Mouse (Mus musculus): Measurements from ENCODE around the gene Ado. TPM values are rescaled to one million over a fixed set of nuclear protein-coding genes. Genes with fewer than 3 reads are reported as not detected.

Ado gene
- polyA plus RNA-seq, 1 experiment from 2014 or later = 85.1 TPM

- Histone ChIP-seq H3K4me1 (no peaks in the 10 kb centered on the region), H3K4me3 (no peak overlapping the region), H3K36me3 (replicated peaks) (no peaks in the 10 kb centered on the region), H3K27me3 (replicated peaks; ENCODE audit: low read depth, poor library complexity, severe bottlenecking) (peaks cover 10% of the 10 kb centered on the region), H3K9me3 (no peaks in the 10 kb centered on the region), H3K27ac (replicated peaks) (no peak overlapping the region)
- WGBS = 70% methylated on average over 9 of the region's 9 CpGs
- no peak for DNase-seq (ENCODE audit: low spot score)
Measured at GRCm38 (mm10) chr10:67526435-67526834, 22.3 kb downstream of the Ado start.

- Histone ChIP-seq H3K27me3 (replicated peaks; ENCODE audit: low read depth, poor library complexity, severe bottlenecking) (no peaks in the 10 kb centered on the region), H3K4me1 (no peaks in the 10 kb centered on the region), H3K27ac (replicated peaks) (no peak overlapping the region), H3K36me3 (replicated peaks) (no peaks in the 10 kb centered on the region), H3K4me3 (no peak overlapping the region), H3K9me3 (no peaks in the 10 kb centered on the region)
- WGBS = 87% methylated on average over 7 of the region's 7 CpGs
- no peak for DNase-seq (ENCODE audit: low spot score)
Measured at GRCm38 (mm10) chr10:67524694-67525093, 24.1 kb downstream of the Ado start.

- 88% methylated on average over 3 of the region's 3 CpGs for WGBS
- no peaks in the 10 kb centered on the region for H3K9me3 ChIP-seq
- no peak overlapping the region for H3K27ac ChIP-seq (replicated peaks)
- no peaks in the 10 kb centered on the region for H3K27me3 ChIP-seq (replicated peaks; ENCODE audit: low read depth, poor library complexity, severe bottlenecking)
- H3K4me3 ChIP-seq = no peak overlapping the region
- no peaks in the 10 kb centered on the region for H3K4me1 ChIP-seq
- no peak for DNase-seq (ENCODE audit: low spot score)
- no peaks in the 10 kb centered on the region for H3K36me3 ChIP-seq (replicated peaks)
Measured at GRCm38 (mm10) chr10:67524130-67524529, 24.6 kb downstream of the Ado start.

- no peaks in the 10 kb centered on the region for H3K27me3 ChIP-seq (replicated peaks; ENCODE audit: low read depth, poor library complexity, severe bottlenecking)
- no peaks in the 10 kb centered on the region for H3K9me3 ChIP-seq
- H3K27ac ChIP-seq (replicated peaks) = no peak overlapping the region
- no peak overlapping the region for H3K4me3 ChIP-seq
- no peaks in the 10 kb centered on the region for H3K36me3 ChIP-seq (replicated peaks)
- WGBS = 89% methylated on average over 3 of the region's 3 CpGs
- DNase-seq (ENCODE audit: low spot score) = no peak
- H3K4me1 ChIP-seq = no peaks in the 10 kb centered on the region
Measured at GRCm38 (mm10) chr10:67518733-67519132, 30.0 kb downstream of the Ado start.

GRCm38 (mm10) chr10:67512871-67513270, 35.9 kb downstream of the Ado start:
- H3K9me3 ChIP-seq = no peaks in the 10 kb centered on the region
- no peaks in the 10 kb centered on the region for H3K27me3 ChIP-seq (replicated peaks; ENCODE audit: low read depth, poor library complexity, severe bottlenecking)
- 0 out of 2 replicates have a peak, but pooled peaks cover 5% of the 10 kb centered on the region for H3K4me1 ChIP-seq
- 61% methylated on average over 7 of the region's 7 CpGs for WGBS
- H3K36me3 ChIP-seq (replicated peaks) = no peaks in the 10 kb centered on the region
- no peak for DNase-seq (ENCODE audit: low spot score)
- H3K27ac ChIP-seq (replicated peaks) = no peak overlapping the region
- no peak overlapping the region for H3K4me3 ChIP-seq

- 0 out of 2 replicates have a peak, but pooled peaks cover 5% of the 10 kb centered on the region for H3K4me1 ChIP-seq
- DNase-seq (ENCODE audit: low spot score) = no peak
- 51% methylated on average over 8 of the region's 8 CpGs for WGBS
- H3K4me3 ChIP-seq = no peak overlapping the region
- no peaks in the 10 kb centered on the region for H3K9me3 ChIP-seq
- no peaks in the 10 kb centered on the region for H3K36me3 ChIP-seq (replicated peaks)
- no peaks in the 10 kb centered on the region for H3K27me3 ChIP-seq (replicated peaks; ENCODE audit: low read depth, poor library complexity, severe bottlenecking)
- H3K27ac ChIP-seq (replicated peaks) = no peak overlapping the region
Measured at GRCm38 (mm10) chr10:67512211-67512610, 36.5 kb downstream of the Ado start.

- Histone ChIP-seq H3K4me3 (no peak overlapping the region), H3K9me3 (no peaks in the 10 kb centered on the region), H3K4me1 (peaks cover 5% of the 10 kb centered on the region), H3K27ac (replicated peaks) (no peak overlapping the region), H3K27me3 (replicated peaks; ENCODE audit: low read depth, poor library complexity, severe bottlenecking) (no peaks in the 10 kb centered on the region), H3K36me3 (replicated peaks) (no peaks in the 10 kb centered on the region)
- no peak for DNase-seq (ENCODE audit: low spot score)
- WGBS = 72% methylated on average over 3 of the region's 3 CpGs
Measured at GRCm38 (mm10) chr10:67505248-67505647, 43.5 kb downstream of the Ado start.

- peaks cover 5% of the 10 kb centered on the region for H3K4me1 ChIP-seq
- no peaks in the 10 kb centered on the region for H3K9me3 ChIP-seq
- no peaks in the 10 kb centered on the region for H3K27me3 ChIP-seq (replicated peaks; ENCODE audit: low read depth, poor library complexity, severe bottlenecking)
- DNase-seq (ENCODE audit: low spot score) = no peak
- WGBS = 66% methylated on average over 5 of the region's 5 CpGs
- H3K4me3 ChIP-seq = no peak overlapping the region
- H3K36me3 ChIP-seq (replicated peaks) = no peaks in the 10 kb centered on the region
- no peak overlapping the region for H3K27ac ChIP-seq (replicated peaks)
Measured at GRCm38 (mm10) chr10:67504046-67504445, 44.7 kb downstream of the Ado start.

- Histone ChIP-seq H3K27me3 (replicated peaks; ENCODE audit: low read depth, poor library complexity, severe bottlenecking) (no peaks in the 10 kb centered on the region), H3K36me3 (replicated peaks) (no peaks in the 10 kb centered on the region), H3K4me1 (peaks cover 5% of the 10 kb centered on the region), H3K4me3 (no peak overlapping the region), H3K9me3 (no peaks in the 10 kb centered on the region), H3K27ac (replicated peaks) (no peak overlapping the region)
- 72% methylated on average over 15 of the region's 15 CpGs for WGBS
- no peak for DNase-seq (ENCODE audit: low spot score)
Measured at GRCm38 (mm10) chr10:67503320-67503995, 45.3 kb downstream of the Ado start.

- Histone ChIP-seq H3K4me3 (no peak overlapping the region), H3K27ac (replicated peaks) (no peak overlapping the region), H3K9me3 (no peaks in the 10 kb centered on the region), H3K36me3 (replicated peaks) (no peaks in the 10 kb centered on the region), H3K4me1 (no peaks in the 10 kb centered on the region), H3K27me3 (replicated peaks; ENCODE audit: low read depth, poor library complexity, severe bottlenecking) (no peaks in the 10 kb centered on the region)
- no peak for DNase-seq (ENCODE audit: low spot score)
- 90% methylated on average over 9 of the region's 9 CpGs for WGBS
Measured at GRCm38 (mm10) chr10:67497951-67498350, 50.8 kb downstream of the Ado start.

GRCm38 (mm10) chr10:67497144-67497892, 51.4 kb downstream of the Ado start:
- no peak overlapping the region for H3K4me3 ChIP-seq
- no peaks in the 10 kb centered on the region for H3K4me1 ChIP-seq
- no peaks in the 10 kb centered on the region for H3K27me3 ChIP-seq (replicated peaks; ENCODE audit: low read depth, poor library complexity, severe bottlenecking)
- DNase-seq (ENCODE audit: low spot score) = no peak
- no peak overlapping the region for H3K27ac ChIP-seq (replicated peaks)
- H3K36me3 ChIP-seq (replicated peaks) = no peaks in the 10 kb centered on the region
- no peaks in the 10 kb centered on the region for H3K9me3 ChIP-seq
- WGBS = 90% methylated on average over 15 of the region's 15 CpGs

Measured in embryonic facial prominence, embryonic 10.5 days (tissue).